Mouse (Mus musculus) stomach, postnatal 0 days (tissue): ENCODE results near the gene Kcnab3.

ENCODE experiments used
- CTCF ChIP-seq: IDR thresholded peaks from 2 replicates; pipeline ENCODE4 v1.5.1; 2016; ENCODE audit warnings: antibody characterized with exemption, low read depth, mild to moderate bottlenecking, moderate library complexity
- EP300 ChIP-seq: optimal IDR thresholded peaks from 2 replicates; pipeline ENCODE3; 2016; ENCODE audit warnings: antibody characterized with exemption

DNA sequence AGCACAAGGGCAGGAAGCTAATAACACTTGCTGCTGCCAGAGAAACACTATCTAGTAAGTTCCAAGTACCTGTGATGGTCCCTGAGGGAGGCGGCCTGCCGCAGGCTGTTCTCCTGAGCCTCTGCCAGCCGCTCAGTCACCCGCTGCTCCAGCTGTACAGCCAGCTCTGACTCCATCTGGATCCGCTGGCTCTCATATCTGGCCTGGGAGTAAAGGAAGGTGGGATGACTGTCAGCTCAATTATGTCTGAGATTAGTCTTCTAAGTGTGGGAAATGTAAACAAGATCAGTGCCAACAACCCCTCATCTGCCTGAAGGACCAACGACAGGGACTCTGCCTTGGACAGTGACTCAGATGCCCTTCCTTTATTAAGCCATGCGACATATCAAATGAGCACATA, 14.8 kb upstream of the Kcnab3 start:
- TF ChIP-seq CTCF (no peak), EP300 (no peak)
